Mouse (Mus musculus): Measurements from ENCODE around the gene Gmpr. TPM values are rescaled to one million over a fixed set of nuclear protein-coding genes. Genes with fewer than 3 reads are reported as not detected.

Gene Gmpr
- polyA plus RNA-seq, 1 experiment from 2014 or later, result 165 TPM

- 13% methylated on average over 10 of the region's 10 CpGs for WGBS
- no peaks in the 10 kb centered on the region for H3K27me3 ChIP-seq (replicated peaks)
- peaks cover 51% of the 10 kb centered on the region for H3K36me3 ChIP-seq
- peak overlapping the region; percentile 77 for H3K4me2 ChIP-seq
- peak overlapping the region; percentile 61 for H3K9ac ChIP-seq
- peak; percentile 75 for ATAC-seq (ENCODE audit: insufficient number of reproducible peaks, low FRiP score)
- peak overlapping the region; percentile 89 for H3K27ac ChIP-seq (ENCODE audit: poor library complexity, severe bottlenecking)
- H3K9me3 ChIP-seq (replicated peaks), result no peaks in the 10 kb centered on the region
- peaks cover 53% of the 10 kb centered on the region for H3K4me1 ChIP-seq (replicated peaks)
- H3K4me3 ChIP-seq, result peak overlapping the region; percentile 43
Observed at GRCm38 (mm10) chr13:45539205-45539568, 31.9 kb downstream of the Gmpr start.

GRCm38 (mm10) chr13:45545974-45546373 lies 38.7 kb downstream of the Gmpr start:
- H3K27me3 ChIP-seq (replicated peaks), result no peaks in the 10 kb centered on the region
- no peaks in the 10 kb centered on the region for H3K9me3 ChIP-seq (replicated peaks)
- no peak overlapping the region for H3K9ac ChIP-seq
- no peak overlapping the region for H3K4me3 ChIP-seq
- H3K36me3 ChIP-seq, result peaks cover 65% of the 10 kb centered on the region
- WGBS, result 26% methylated on average over 13 of the region's 13 CpGs
- H3K27ac ChIP-seq (ENCODE audit: poor library complexity, severe bottlenecking), result peak overlapping the region; percentile 35; the same call in 1 of the 2 replicates
- peak overlapping the region; percentile 19 for H3K4me2 ChIP-seq
- peaks cover 38% of the 10 kb centered on the region for H3K4me1 ChIP-seq (replicated peaks)
- peak; percentile 80 for ATAC-seq (ENCODE audit: insufficient number of reproducible peaks, low FRiP score)

GRCm38 (mm10) chr13:45546946-45547345 lies 39.7 kb downstream of the Gmpr start:
- Histone ChIP-seq H3K4me3 (no peak overlapping the region), H3K27me3 (replicated peaks) (no peaks in the 10 kb centered on the region), H3K4me2 (no peak overlapping the region), H3K36me3 (peaks cover 56% of the 10 kb centered on the region), H3K9ac (no peak overlapping the region), H3K4me1 (replicated peaks) (peaks cover 38% of the 10 kb centered on the region), H3K27ac (ENCODE audit: poor library complexity, severe bottlenecking) (no peak overlapping the region), H3K9me3 (replicated peaks) (no peaks in the 10 kb centered on the region)
- no peak for ATAC-seq (ENCODE audit: insufficient number of reproducible peaks, low FRiP score)
- WGBS, result 69% methylated on average over 4 of the region's 4 CpGs

DNA sequence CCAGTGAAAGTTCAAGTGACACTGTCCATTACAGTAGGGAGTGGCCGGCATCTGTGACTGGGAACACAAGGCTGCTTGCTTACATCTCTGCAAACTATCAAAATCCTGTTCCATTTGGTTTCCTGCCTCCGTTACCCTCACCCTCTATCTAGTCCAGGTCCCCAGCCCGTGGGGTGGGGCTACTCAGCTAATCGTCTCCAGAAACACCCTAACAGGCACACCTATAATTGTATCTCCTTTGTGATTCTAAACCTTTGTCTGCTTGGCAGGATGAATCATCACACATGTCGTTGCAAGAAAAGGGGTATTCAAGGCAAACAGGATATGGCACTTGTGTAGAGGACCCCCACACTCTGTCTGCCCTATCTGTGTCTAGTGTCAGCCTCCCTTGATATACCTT lies 40.3 kb downstream of the Gmpr start:
- H3K4me3 ChIP-seq, result no peak overlapping the region
- 57% methylated on average over 5 of the region's 5 CpGs for WGBS

DNA sequence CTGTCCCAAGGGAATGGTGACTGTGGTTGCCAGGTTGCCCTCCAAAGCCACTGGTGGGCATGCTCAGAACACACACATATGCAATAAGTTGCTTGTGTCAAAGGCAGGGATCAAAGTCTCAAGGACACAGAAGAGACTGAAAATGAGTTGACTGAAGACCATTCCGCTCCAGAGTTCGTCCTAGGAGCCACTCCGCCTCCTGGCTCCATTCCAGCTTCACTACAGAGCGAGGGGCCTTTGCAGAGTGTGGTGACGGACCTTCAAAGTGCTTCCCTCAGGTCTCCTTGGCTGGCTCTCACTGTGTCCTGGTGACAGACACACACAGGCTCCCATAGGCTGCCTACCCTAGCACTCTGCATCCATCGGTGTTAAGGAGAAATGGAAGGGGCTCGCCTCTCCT lies 46.4 kb downstream of the Gmpr start:
- no peaks in the 10 kb centered on the region for H3K9me3 ChIP-seq (replicated peaks)
- peak; percentile 63 for ATAC-seq (ENCODE audit: insufficient number of reproducible peaks, low FRiP score)
- 35% methylated on average over 7 of the region's 7 CpGs for WGBS
- H3K9ac ChIP-seq, result no peak overlapping the region
- H3K36me3 ChIP-seq, result peaks cover 15% of the 10 kb centered on the region
- no peaks in the 10 kb centered on the region for H3K27me3 ChIP-seq (replicated peaks)
- H3K4me1 ChIP-seq (replicated peaks), result peaks cover 30% of the 10 kb centered on the region
- peak overlapping the region; percentile 80 for H3K27ac ChIP-seq (ENCODE audit: poor library complexity, severe bottlenecking)
- peak overlapping the region; percentile 41 for H3K4me2 ChIP-seq
- no peak overlapping the region for H3K4me3 ChIP-seq

More for the DNA sequence above, 40.3 kb downstream of the Gmpr start:
- no peak overlapping the region for H3K4me2 ChIP-seq
- H3K27me3 ChIP-seq (replicated peaks), result no peaks in the 10 kb centered on the region
- H3K9ac ChIP-seq, result no peak overlapping the region
- ATAC-seq (ENCODE audit: insufficient number of reproducible peaks, low FRiP score), result no peak
- no peaks in the 10 kb centered on the region for H3K9me3 ChIP-seq (replicated peaks)
- peaks cover 50% of the 10 kb centered on the region for H3K36me3 ChIP-seq
- H3K27ac ChIP-seq (ENCODE audit: poor library complexity, severe bottlenecking), result no peak overlapping the region
- peaks cover 38% of the 10 kb centered on the region for H3K4me1 ChIP-seq (replicated peaks)

DNA sequence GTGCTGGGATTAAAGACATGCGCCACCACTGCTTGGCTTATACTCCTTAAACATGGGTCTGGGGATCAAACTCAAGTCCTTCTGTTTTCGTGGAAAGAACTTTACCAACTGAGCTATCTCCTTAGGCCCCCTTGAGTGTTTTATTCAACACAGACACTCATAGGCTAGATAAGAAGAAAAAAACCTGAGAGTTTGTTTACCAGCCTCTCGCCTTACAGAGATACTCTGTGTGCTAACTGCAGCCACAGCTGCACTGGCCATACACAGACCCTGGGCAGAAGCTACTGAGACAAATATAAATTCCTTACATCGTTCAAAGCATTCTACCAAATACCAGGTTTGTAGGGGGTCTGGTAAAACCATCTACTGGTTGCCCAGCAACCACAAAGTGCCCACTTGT lies 51.1 kb downstream of the Gmpr start:
- Histone ChIP-seq H3K4me2 (no peak overlapping the region), H3K4me3 (no peak overlapping the region), H3K27ac (ENCODE audit: poor library complexity, severe bottlenecking) (no peak overlapping the region), H3K27me3 (replicated peaks) (no peaks in the 10 kb centered on the region), H3K4me1 (replicated peaks) (peaks cover 53% of the 10 kb centered on the region), H3K9me3 (replicated peaks) (no peaks in the 10 kb centered on the region), H3K36me3 (peaks cover 9% of the 10 kb centered on the region), H3K9ac (no peak overlapping the region)
- 46% methylated on average over 4 of the region's 4 CpGs for WGBS
- ATAC-seq (ENCODE audit: insufficient number of reproducible peaks, low FRiP score), result no peak

- H3K27me3 ChIP-seq (replicated peaks), result no peaks in the 10 kb centered on the region
- no peak overlapping the region for H3K9ac ChIP-seq
- peaks cover 44% of the 10 kb centered on the region for H3K4me1 ChIP-seq (replicated peaks)
- WGBS, result 58% methylated on average over 3 of the region's 3 CpGs
- H3K4me2 ChIP-seq, result no peak overlapping the region
- H3K9me3 ChIP-seq (replicated peaks), result no peaks in the 10 kb centered on the region
- H3K36me3 ChIP-seq, result peaks cover 9% of the 10 kb centered on the region
- no peak overlapping the region for H3K4me3 ChIP-seq
- no peak overlapping the region for H3K27ac ChIP-seq (ENCODE audit: poor library complexity, severe bottlenecking)
- no peak for ATAC-seq (ENCODE audit: insufficient number of reproducible peaks, low FRiP score)
Observed at GRCm38 (mm10) chr13:45559258-45559657, 52.0 kb downstream of the Gmpr start.

- H3K27ac ChIP-seq (ENCODE audit: poor library complexity, severe bottlenecking), result no peak overlapping the region
- no peak overlapping the region for H3K4me2 ChIP-seq
- no peaks in the 10 kb centered on the region for H3K9me3 ChIP-seq (replicated peaks)
- no peaks in the 10 kb centered on the region for H3K27me3 ChIP-seq (replicated peaks)
- ATAC-seq (ENCODE audit: insufficient number of reproducible peaks, low FRiP score), result no peak
- no peak overlapping the region for H3K4me3 ChIP-seq
- H3K36me3 ChIP-seq, result peaks cover 9% of the 10 kb centered on the region
- H3K4me1 ChIP-seq (replicated peaks), result peaks cover 44% of the 10 kb centered on the region
- 71% methylated on average over 7 of the region's 7 CpGs for WGBS
- H3K9ac ChIP-seq, result no peak overlapping the region
Observed at GRCm38 (mm10) chr13:45560543-45560942, 53.3 kb downstream of the Gmpr start.

DNA sequence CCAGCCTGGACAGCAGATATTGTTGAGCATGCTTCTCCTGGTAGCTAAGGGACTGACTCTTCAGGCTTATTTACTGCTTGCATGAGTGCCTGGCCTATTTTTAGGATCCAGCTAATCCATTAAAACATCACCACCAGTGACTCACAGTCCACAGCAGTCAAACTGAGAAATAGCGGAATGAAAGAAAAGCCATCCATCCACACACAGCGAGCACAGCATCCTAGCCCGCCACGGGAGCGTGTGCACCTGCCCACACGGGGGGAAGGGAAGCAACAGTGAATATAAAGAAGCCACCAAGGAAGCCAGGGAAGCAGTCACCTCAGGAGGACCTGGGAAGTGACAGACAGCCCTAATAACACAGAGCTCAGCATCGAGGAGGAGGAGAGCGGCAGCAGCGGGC lies 54.8 kb downstream of the Gmpr start:
- H3K27ac ChIP-seq (ENCODE audit: poor library complexity, severe bottlenecking), result peak overlapping the region; percentile 65
- WGBS, result 47% methylated on average over 9 of the region's 9 CpGs
- H3K9me3 ChIP-seq (replicated peaks), result no peaks in the 10 kb centered on the region
- peaks cover 44% of the 10 kb centered on the region for H3K4me1 ChIP-seq (replicated peaks)
- peak overlapping the region; percentile 53 for H3K4me2 ChIP-seq
- no peaks in the 10 kb centered on the region for H3K27me3 ChIP-seq (replicated peaks)
- ATAC-seq (ENCODE audit: insufficient number of reproducible peaks, low FRiP score), result no peak
- 0 out of 2 replicates have a peak overlapping the region, but pooled peaks have one; percentile 1 for H3K4me3 ChIP-seq
- H3K36me3 ChIP-seq, result peaks cover 11% of the 10 kb centered on the region
- 0 out of 2 replicates have a peak overlapping the region, but pooled peaks have one; percentile 7 for H3K9ac ChIP-seq

- H3K4me1 ChIP-seq (replicated peaks), result peaks cover 28% of the 10 kb centered on the region
- H3K4me3 ChIP-seq, result no peak overlapping the region
- no peak for ATAC-seq (ENCODE audit: insufficient number of reproducible peaks, low FRiP score)
- 65% methylated on average over 4 of the region's 4 CpGs for WGBS
- H3K27ac ChIP-seq (ENCODE audit: poor library complexity, severe bottlenecking), result no peak overlapping the region
- H3K4me2 ChIP-seq, result no peak overlapping the region
- H3K27me3 ChIP-seq (replicated peaks), result no peaks in the 10 kb centered on the region
- H3K36me3 ChIP-seq, result peaks cover 20% of the 10 kb centered on the region
- no peaks in the 10 kb centered on the region for H3K9me3 ChIP-seq (replicated peaks)
- no peak overlapping the region for H3K9ac ChIP-seq
Observed at GRCm38 (mm10) chr13:45564946-45565345, 57.7 kb downstream of the Gmpr start.

GRCm38 (mm10) chr13:45569932-45570331 lies 62.7 kb downstream of the Gmpr start:
- H3K27me3 ChIP-seq (replicated peaks), result no peaks in the 10 kb centered on the region
- no peaks in the 10 kb centered on the region for H3K9me3 ChIP-seq (replicated peaks)
- 62% methylated on average over 7 of the region's 7 CpGs for WGBS
- no peak overlapping the region for H3K27ac ChIP-seq (ENCODE audit: poor library complexity, severe bottlenecking)
- H3K9ac ChIP-seq, result no peak overlapping the region
- H3K4me3 ChIP-seq, result no peak overlapping the region
- H3K4me1 ChIP-seq (replicated peaks), result peaks cover 13% of the 10 kb centered on the region
- peaks cover 20% of the 10 kb centered on the region for H3K36me3 ChIP-seq
- no peak overlapping the region for H3K4me2 ChIP-seq
- ATAC-seq (ENCODE audit: insufficient number of reproducible peaks, low FRiP score), result no peak

- Histone ChIP-seq H3K4me1 (replicated peaks) (peaks cover 24% of the 10 kb centered on the region), H3K36me3 (peaks cover 13% of the 10 kb centered on the region), H3K27ac (ENCODE audit: poor library complexity, severe bottlenecking) (no peak overlapping the region), H3K9ac (no peak overlapping the region), H3K27me3 (replicated peaks) (no peaks in the 10 kb centered on the region), H3K4me2 (peak overlapping the region; percentile 48), H3K9me3 (replicated peaks) (no peaks in the 10 kb centered on the region), H3K4me3 (peak overlapping the region; percentile 3; the same call in 1 of the 2 replicates)
- WGBS, result 4% methylated on average over 6 of the region's 6 CpGs
- ATAC-seq (ENCODE audit: insufficient number of reproducible peaks, low FRiP score), result no peak
Observed at GRCm38 (mm10) chr13:45571795-45572262, 64.6 kb downstream of the Gmpr start.

Data from heart, embryonic 12.5 days (tissue).